17 mouse cellular contexts compared by ENCODE assay signal in genomic region chr9:77478166-77478920, GRCm38 (mm10).
DNase-seq lines count a peak whose midpoint lies in the region; ATAC-seq and TF ChIP-seq lines count a peak whose summit lies in the region.
"Had no signal": no experiment of that assay in that cellular context is flagged by ENCODE, and none has a peak within 500 bp of the region (broad histone marks: within the 10 kb centered on the region; RNA-seq: fewer than 3 reads in every experiment).

No protein-coding gene starts in this region.

- no peak overlapping the region for H3K9ac ChIP-seq in forebrain, embryonic 15.5 days (replicated peaks)
- no peak overlapping the region for H3K9ac ChIP-seq in hindbrain, embryonic 16.5 days (ENCODE audit: low read depth, low read length)
- no peak overlapping the region for H3K9ac ChIP-seq in midbrain, postnatal 0 days (replicated peaks; ENCODE audit: low read length, poor library complexity, severe bottlenecking)
- H3K9ac ChIP-seq in midbrain, embryonic 15.5 days = no peak overlapping the region
- no peak overlapping the region for H3K9ac ChIP-seq in liver, embryonic 12.5 days
- H3K9ac ChIP-seq: embryonic facial prominence, embryonic 13.5 days; hindbrain, embryonic 15.5 days had no signal

- H3K27me3 ChIP-seq in forebrain, embryonic 10.5 days (ENCODE audit: poor library complexity, severe bottlenecking) = no peaks in the 10 kb centered on the region
- no peaks in the 10 kb centered on the region for H3K27me3 ChIP-seq in forebrain, embryonic 15.5 days
- H3K27me3 ChIP-seq in hindbrain, embryonic 10.5 days (ENCODE audit: insufficient read depth, poor library complexity, severe bottlenecking) = no peaks in the 10 kb centered on the region
- no peaks in the 10 kb centered on the region for H3K27me3 ChIP-seq in hindbrain, embryonic 16.5 days (replicated peaks; ENCODE audit: control insufficient read depth, insufficient read depth, low read length)
- H3K27me3 ChIP-seq in midbrain, postnatal 0 days (ENCODE audit: insufficient read depth, low read length) = no peaks in the 10 kb centered on the region
- H3K27me3 ChIP-seq in midbrain, embryonic 15.5 days (replicated peaks) = no peaks in the 10 kb centered on the region
- H3K27me3 ChIP-seq in liver, embryonic 12.5 days (replicated peaks) = no peaks in the 10 kb centered on the region
- H3K27me3 ChIP-seq: embryonic facial prominence, embryonic 13.5 days; heart, embryonic 12.5 days; hindbrain, embryonic 15.5 days had no signal

- H3K4me2 ChIP-seq in forebrain, embryonic 15.5 days (replicated peaks) = no peak overlapping the region
- H3K4me2 ChIP-seq in hindbrain, embryonic 16.5 days (ENCODE audit: low read length) = no peak overlapping the region
- H3K4me2 ChIP-seq in midbrain, postnatal 0 days (ENCODE audit: low read depth, low read length, poor library complexity, severe bottlenecking) = no peak overlapping the region
- H3K4me2 ChIP-seq in midbrain, embryonic 15.5 days = no peak overlapping the region
- H3K4me2 ChIP-seq in liver, embryonic 12.5 days = no peak overlapping the region
- H3K4me2 ChIP-seq: embryonic facial prominence, embryonic 13.5 days; heart, embryonic 12.5 days; hindbrain, embryonic 15.5 days had no signal

- no peak for ATAC-seq in forebrain, embryonic 15.5 days (replicated peaks)
- ATAC-seq in hindbrain, embryonic 16.5 days = no peak
- ATAC-seq in midbrain, postnatal 0 days (ENCODE audit: low FRiP score) = no peak
- no peak for ATAC-seq in midbrain, embryonic 15.5 days (replicated peaks)
- ATAC-seq in liver, embryonic 12.5 days = no peak

- H3K4me1 ChIP-seq in forebrain, embryonic 10.5 days = peaks cover 77% of the 10 kb centered on the region
- peaks cover 45% of the 10 kb centered on the region for H3K4me1 ChIP-seq in forebrain, embryonic 15.5 days
- H3K4me1 ChIP-seq in hindbrain, embryonic 10.5 days (replicated peaks) = peaks cover 66% of the 10 kb centered on the region
- H3K4me1 ChIP-seq in hindbrain, embryonic 16.5 days (ENCODE audit: control insufficient read depth, insufficient read depth, low read depth, low read length) = peaks cover 18% of the 10 kb centered on the region
- no peaks in the 10 kb centered on the region; the same call in 1 of the 2 replicates for H3K4me1 ChIP-seq in midbrain, postnatal 0 days (ENCODE audit: insufficient read depth, low read length)
- peaks cover 18% of the 10 kb centered on the region for H3K4me1 ChIP-seq in midbrain, embryonic 15.5 days
- peaks cover 19% of the 10 kb centered on the region for H3K4me1 ChIP-seq in liver, embryonic 12.5 days

- no peaks in the 10 kb centered on the region for H3K9me3 ChIP-seq in forebrain, embryonic 10.5 days
- no peaks in the 10 kb centered on the region for H3K9me3 ChIP-seq in forebrain, embryonic 15.5 days
- H3K9me3 ChIP-seq in hindbrain, embryonic 10.5 days = no peaks in the 10 kb centered on the region
- no peaks in the 10 kb centered on the region for H3K9me3 ChIP-seq in hindbrain, embryonic 16.5 days (ENCODE audit: control insufficient read depth, low read length)
- no peaks in the 10 kb centered on the region for H3K9me3 ChIP-seq in midbrain, postnatal 0 days (ENCODE audit: low read length)
- no peaks in the 10 kb centered on the region for H3K9me3 ChIP-seq in midbrain, embryonic 15.5 days
- no peaks in the 10 kb centered on the region for H3K9me3 ChIP-seq in liver, embryonic 12.5 days (replicated peaks)
- H3K9me3 ChIP-seq: embryonic facial prominence, embryonic 13.5 days; heart, embryonic 12.5 days; hindbrain, embryonic 15.5 days had no signal

- WGBS in forebrain, embryonic 10.5 days = 45% methylated on average over 10 of the region's 10 CpGs
- WGBS in forebrain, embryonic 15.5 days = 27% methylated on average over 10 of the region's 10 CpGs
- whole genome bisulfite sequencing in hindbrain, embryonic 10.5 days = 56% methylated on average over 10 of the region's 10 CpGs
- WGBS in hindbrain, embryonic 16.5 days = 45% methylated on average over 10 of the region's 10 CpGs
- 60% methylated on average over 10 of the region's 10 CpGs for WGBS in midbrain, postnatal 0 days
- 54% methylated on average over 10 of the region's 10 CpGs for WGBS in midbrain, embryonic 15.5 days
- 70% methylated on average over 10 of the region's 10 CpGs for WGBS in liver, embryonic 12.5 days (ENCODE audit: insufficient replicate concordance)

- no peak for TF ChIP-seq CTCF in midbrain, postnatal 0 days (IDR thresholded peaks at IDR 0.05)

- peak overlapping the region; percentile 81 for H3K27ac ChIP-seq in forebrain, embryonic 10.5 days
- H3K27ac ChIP-seq in forebrain, embryonic 15.5 days (replicated peaks) = no peak overlapping the region
- H3K27ac ChIP-seq in hindbrain, embryonic 10.5 days = peak overlapping the region; percentile 45
- H3K27ac ChIP-seq in hindbrain, embryonic 16.5 days (ENCODE audit: low read depth, low read length) = no peak overlapping the region
- H3K27ac ChIP-seq in midbrain, postnatal 0 days (ENCODE audit: low read depth, low read length) = no peak overlapping the region
- no peak overlapping the region for H3K27ac ChIP-seq in midbrain, embryonic 15.5 days
- no peak overlapping the region for H3K27ac ChIP-seq in liver, embryonic 12.5 days
- H3K27ac ChIP-seq: embryonic facial prominence, embryonic 13.5 days; heart, adult 2 months; hindbrain, embryonic 15.5 days had no signal

- DNase-seq in forebrain, embryonic 10.5 days (ENCODE audit: extremely low spot score, low spot score) = no peak
- DNase-seq in hindbrain, embryonic 10.5 days (ENCODE audit: low spot score) = no peak
- peak; percentile 38 for DNase-seq in midbrain, postnatal 0 days (ENCODE audit: low spot score)
- DNase-seq in thymus, postnatal 4 days = no peak
- DNase-seq: adrenal gland, postnatal 10 days; cerebellum, adult 11-12 months; cerebellum, adult 9-10 months; gastrocnemius, postnatal 14 days; heart, adult 2 months; kidney, adult 11 months had no signal

- peak overlapping the region; percentile 14; the same call in 1 of the 2 replicates for H3K4me3 ChIP-seq in forebrain, embryonic 10.5 days
- no peak overlapping the region for H3K4me3 ChIP-seq in forebrain, embryonic 15.5 days
- no peak overlapping the region for H3K4me3 ChIP-seq in hindbrain, embryonic 10.5 days
- H3K4me3 ChIP-seq in hindbrain, embryonic 16.5 days (ENCODE audit: low read length) = no peak overlapping the region
- H3K4me3 ChIP-seq in midbrain, postnatal 0 days (ENCODE audit: low read depth, low read length) = no peak overlapping the region
- H3K4me3 ChIP-seq in midbrain, embryonic 15.5 days = no peak overlapping the region
- no peak overlapping the region for H3K4me3 ChIP-seq in liver, embryonic 12.5 days
- H3K4me3 ChIP-seq: embryonic facial prominence, embryonic 13.5 days; heart, adult 2 months; heart, embryonic 12.5 days; hindbrain, embryonic 15.5 days had no signal

- H3K36me3 ChIP-seq in forebrain, embryonic 10.5 days (replicated peaks) = peaks cover 8% of the 10 kb centered on the region
- H3K36me3 ChIP-seq in forebrain, embryonic 15.5 days = no peaks in the 10 kb centered on the region
- no peaks in the 10 kb centered on the region for H3K36me3 ChIP-seq in hindbrain, embryonic 10.5 days
- H3K36me3 ChIP-seq in hindbrain, embryonic 16.5 days (ENCODE audit: control insufficient read depth, insufficient read depth, low read length) = no peaks in the 10 kb centered on the region
- no peaks in the 10 kb centered on the region for H3K36me3 ChIP-seq in midbrain, postnatal 0 days (ENCODE audit: insufficient read depth, low read length)
- H3K36me3 ChIP-seq in midbrain, embryonic 15.5 days (replicated peaks) = no peaks in the 10 kb centered on the region
- H3K36me3 ChIP-seq in liver, embryonic 12.5 days = no peaks in the 10 kb centered on the region
- H3K36me3 ChIP-seq: embryonic facial prominence, embryonic 13.5 days; heart, embryonic 12.5 days; hindbrain, embryonic 15.5 days had no signal

Comparison
In these comparisons a context has a peak if more than half of its experiments do, and no peak if none do; other contexts are left out.
1. H3K27ac ChIP-seq: peak in forebrain, embryonic 10.5 days (single experiment) and hindbrain, embryonic 10.5 days (single experiment); none in forebrain, embryonic 15.5 days (single experiment), hindbrain, embryonic 16.5 days (single experiment), midbrain, postnatal 0 days (single experiment), midbrain, embryonic 15.5 days (single experiment) and liver, embryonic 12.5 days (single experiment).